Mouse (Mus musculus) hindbrain, embryonic 12.5 days (tissue): ENCODE measurements around the gene Apip. TPM values are rescaled to one million over a fixed set of nuclear protein-coding genes. Genes with fewer than 3 reads are reported as not detected.

ENCODE experiments used
- ATAC-seq: fragments of 200-750 bp; cut with Nextera tagmentation; 2 replicates; pipeline ENCODE4 v1.8.0; 2017; ENCODE audit warnings: moderate TSS enrichment; ENCODE audit not compliant: low FRiP score
- H3K27ac ChIP-seq: fragments of 300-500 bp; sonication (generic); 2 replicates; pipeline ENCODE4 v1.5.1; 2016; ENCODE audit warnings: mild to moderate bottlenecking
- H3K27me3 ChIP-seq: fragments of 300-500 bp; sonication (generic); 2 replicates; pipeline ENCODE4 v1.6.1; 2016; ENCODE audit warnings: mild to moderate bottlenecking
- H3K36me3 ChIP-seq: fragments of 300-500 bp; sonication (generic); 2 replicates; pipeline ENCODE4 v1.6.1; 2016; ENCODE audit warnings: mild to moderate bottlenecking
- H3K4me1 ChIP-seq: fragments of 300-500 bp; sonication (generic); 2 replicates; pipeline ENCODE4 v1.6.1; 2016
- H3K4me2 ChIP-seq: fragments of 300-500 bp; sonication (generic); replicated peaks from 2 replicates; pipeline ENCODE4 v1.6.1; 2016; ENCODE audit warnings: mild to moderate bottlenecking
- H3K4me3 ChIP-seq: fragments of 300-500 bp; sonication (generic); 2 replicates; pipeline ENCODE4 v1.5.1; 2016; ENCODE audit warnings: mild to moderate bottlenecking
- H3K9ac ChIP-seq: fragments of 300-500 bp; sonication (generic); 2 replicates; pipeline ENCODE4 v1.6.1; 2016; ENCODE audit warnings: mild to moderate bottlenecking, moderate library complexity
- H3K9me3 ChIP-seq: fragments of 300-500 bp; sonication (generic); replicated peaks from 2 replicates; pipeline ENCODE4 v1.6.1; 2016; ENCODE audit warnings: mild to moderate bottlenecking
- WGBS: fragments of 180-500 bp; shearing (Covaris S2); methylation state at CpG from one replicate; pipeline ENCODE4 v1.1.7; 2016; 5-methylcytosine and 5-hydroxymethylcytosine counted together
- polyA plus RNA-seq: library from polyadenylated mRNA; unstranded; fragments of >200 nt; fragmentation: Nextera tagmentation; extraction: Ambion mirVana; gene quantifications from 2 replicates; pipeline ENCODE4 v1.2.1, GENCODE M21; 2016

The Apip gene
- polyA plus RNA-seq = 58.6 and 59.7 TPM in 2 replicates

DNA sequence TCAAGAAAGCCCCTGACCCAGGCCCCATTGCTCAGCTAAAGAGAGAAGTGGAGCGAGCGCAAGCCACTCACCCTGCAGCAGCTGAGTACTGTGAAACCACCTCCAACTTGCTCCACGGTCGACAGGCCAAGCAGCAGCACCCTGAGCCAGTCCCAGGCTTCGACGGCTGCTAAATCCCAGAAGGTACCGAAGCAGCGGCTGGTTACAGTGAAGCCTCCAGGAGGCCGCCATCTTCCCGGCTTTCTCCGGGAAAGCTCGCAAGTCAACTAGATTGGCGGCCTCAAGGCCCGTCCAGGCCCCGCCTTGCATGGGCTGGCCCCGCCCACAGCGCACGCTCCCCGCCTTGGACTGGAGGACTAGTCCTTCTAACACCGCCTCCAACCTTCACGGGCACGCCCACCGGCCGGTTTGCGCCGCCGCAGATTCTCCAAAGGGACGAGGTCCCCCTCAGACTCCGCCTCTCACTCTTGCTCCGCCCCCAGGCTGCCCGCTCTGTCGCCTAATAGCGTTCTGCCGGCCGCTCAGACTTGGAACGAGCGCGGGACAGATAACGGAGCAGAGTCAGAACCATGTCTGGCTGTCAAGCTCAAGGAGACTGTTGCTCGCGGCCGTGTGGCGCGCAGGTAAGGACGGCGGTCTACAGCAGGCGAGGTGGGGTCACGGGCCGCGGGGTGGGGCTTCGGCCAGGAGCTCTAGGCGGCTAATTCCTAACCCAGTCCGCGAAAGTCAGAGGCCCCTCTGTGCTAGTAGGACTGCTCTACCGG lies at the start of gene Apip, which contains the start of gene Pdhx:
Gene Apip (plus strand): TSS at position 457 of the 764 bp plus-strand sequence.
Gene Pdhx (minus strand): TSS at position 295 of the 764 bp plus-strand sequence.
- ATAC-seq = peak; percentile 100
- Histone ChIP-seq H3K27ac (peak within 1 kb of the TSS; percentile 73), H3K4me1 (peaks cover 14% of the 10 kb centered on the region), H3K4me2 (peak within 1 kb of the TSS; percentile 64), H3K9me3 (no peaks in the 10 kb centered on the region), H3K27me3 (no peaks in the 10 kb centered on the region), H3K9ac (peak within 1 kb of the TSS; percentile 70), H3K4me3 (peak within 1 kb of the TSS; percentile 59), H3K36me3 (no peaks in the 10 kb centered on the region; the same call in 1 of the 2 replicates)
- under 1% methylated on average over 55 of the region's 55 CpGs for WGBS

GRCm38 (mm10) chr2:103037831-103038230 lies 35.6 kb upstream of the Apip start:
- Histone ChIP-seq H3K36me3 (peaks cover 7% of the 10 kb centered on the region; the same call in 1 of the 2 replicates), H3K27ac (no peak overlapping the region), H3K9ac (no peak overlapping the region), H3K4me3 (no peak overlapping the region), H3K27me3 (no peaks in the 10 kb centered on the region), H3K4me2 (no peak overlapping the region), H3K9me3 (no peaks in the 10 kb centered on the region), H3K4me1 (no peaks in the 10 kb centered on the region)
- 91% methylated on average over 4 of the region's 4 CpGs for WGBS
- no peak for ATAC-seq

GRCm38 (mm10) chr2:103040896-103041295 lies 32.6 kb upstream of the Apip start:
- Histone ChIP-seq H3K9me3 (no peaks in the 10 kb centered on the region), H3K9ac (no peak overlapping the region), H3K36me3 (peaks cover 4% of the 10 kb centered on the region; the same call in 1 of the 2 replicates), H3K27ac (no peak overlapping the region), H3K4me3 (no peak overlapping the region), H3K4me1 (no peaks in the 10 kb centered on the region), H3K4me2 (no peak overlapping the region), H3K27me3 (no peaks in the 10 kb centered on the region)
- 84% methylated on average over 8 of the region's 8 CpGs for WGBS
- no peak for ATAC-seq

GRCm38 (mm10) chr2:103045286-103045685 lies 28.2 kb upstream of the Apip start:
- 0 out of 2 replicates have a peak, but pooled peaks cover 3% of the 10 kb centered on the region for H3K4me1 ChIP-seq
- ATAC-seq = no peak
- H3K9ac ChIP-seq = no peak overlapping the region
- no peak overlapping the region for H3K27ac ChIP-seq
- no peak overlapping the region for H3K4me3 ChIP-seq
- no peak overlapping the region for H3K4me2 ChIP-seq
- no peaks in the 10 kb centered on the region for H3K27me3 ChIP-seq
- no peaks in the 10 kb centered on the region for H3K9me3 ChIP-seq
- WGBS = 86% methylated on average over 2 of the region's 2 CpGs
- peaks cover 2% of the 10 kb centered on the region; the same call in 1 of the 2 replicates for H3K36me3 ChIP-seq

DNA sequence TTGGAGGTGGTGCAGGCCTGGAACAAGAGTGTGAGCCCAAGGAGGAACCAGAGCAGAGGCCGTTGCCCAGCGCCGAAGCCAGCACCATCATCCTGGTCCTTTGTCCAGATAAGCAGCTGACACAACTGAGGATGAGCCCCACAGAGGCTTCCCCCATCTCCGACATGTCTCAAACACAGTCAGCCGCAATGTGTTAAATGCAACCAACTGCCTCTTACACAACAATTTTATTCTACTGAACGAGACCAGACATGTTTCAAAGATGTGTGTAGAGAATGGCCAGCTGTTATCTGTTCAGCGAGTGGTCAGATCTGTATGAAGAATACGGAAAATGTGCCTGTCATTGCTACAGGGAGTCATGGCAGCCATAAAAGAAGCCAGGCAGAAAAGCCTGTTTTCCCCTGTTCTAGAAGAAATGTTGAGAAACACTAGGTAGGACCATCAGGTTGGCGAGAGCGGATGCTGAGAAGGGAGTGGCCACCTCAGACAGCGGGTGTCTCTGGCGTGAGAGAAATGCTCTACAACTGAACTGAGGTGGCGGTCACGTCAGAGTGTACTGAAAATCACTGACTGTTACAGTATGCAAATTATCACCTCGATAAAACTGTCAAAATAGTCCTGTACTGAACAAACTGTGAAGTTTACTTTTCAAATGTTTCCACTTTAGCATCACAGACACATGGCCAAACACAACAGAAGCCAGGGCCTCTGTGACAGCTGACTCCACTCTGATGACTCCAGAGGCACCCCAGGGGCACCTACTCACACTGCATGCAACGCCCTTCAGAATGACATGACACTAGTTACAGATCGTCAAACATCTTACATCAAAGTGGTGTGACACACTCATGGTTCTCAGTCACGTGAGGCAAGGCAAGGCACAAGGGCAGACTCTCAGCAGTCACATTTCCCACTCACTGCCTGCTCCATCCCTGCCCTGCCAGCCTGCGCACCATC lies 21.3 kb upstream of the Apip start:
- Histone ChIP-seq H3K9me3 (no peaks in the 10 kb centered on the region), H3K9ac (no peak overlapping the region), H3K4me3 (no peak overlapping the region), H3K27me3 (no peaks in the 10 kb centered on the region), H3K27ac (no peak overlapping the region), H3K36me3 (no peaks in the 10 kb centered on the region), H3K4me2 (no peak overlapping the region), H3K4me1 (0 out of 2 replicates have a peak, but pooled peaks cover 5% of the 10 kb centered on the region)
- no peak for ATAC-seq
- WGBS = 86% methylated on average over 19 of the region's 19 CpGs

DNA sequence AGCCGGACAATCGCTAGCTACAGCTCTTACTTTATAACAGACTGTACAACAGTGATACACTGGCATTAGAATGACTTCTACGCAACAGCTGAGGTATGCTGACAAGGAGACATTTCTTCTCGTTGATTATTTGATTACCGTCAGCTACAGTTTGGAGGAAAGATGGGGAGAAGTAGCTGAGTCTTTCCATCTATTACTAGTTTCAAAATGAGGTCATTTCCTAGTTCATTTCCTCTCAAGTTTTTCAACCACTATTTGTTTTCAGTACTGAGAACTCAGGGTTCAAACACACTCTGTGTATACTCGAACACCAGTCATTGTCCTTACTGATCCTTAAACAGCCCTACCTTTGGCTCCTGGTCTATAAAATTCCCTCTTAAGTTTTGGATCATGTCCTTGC lies 17.7 kb upstream of the Apip start:
- H3K9me3 ChIP-seq = no peaks in the 10 kb centered on the region
- H3K27me3 ChIP-seq = no peaks in the 10 kb centered on the region
- no peaks in the 10 kb centered on the region for H3K4me1 ChIP-seq
- ATAC-seq = no peak
- 95% methylated on average over 6 of the region's 6 CpGs for WGBS
- H3K4me3 ChIP-seq = no peak overlapping the region
- H3K36me3 ChIP-seq = no peaks in the 10 kb centered on the region
- no peak overlapping the region for H3K4me2 ChIP-seq
- H3K27ac ChIP-seq = no peak overlapping the region
- no peak overlapping the region for H3K9ac ChIP-seq

DNA sequence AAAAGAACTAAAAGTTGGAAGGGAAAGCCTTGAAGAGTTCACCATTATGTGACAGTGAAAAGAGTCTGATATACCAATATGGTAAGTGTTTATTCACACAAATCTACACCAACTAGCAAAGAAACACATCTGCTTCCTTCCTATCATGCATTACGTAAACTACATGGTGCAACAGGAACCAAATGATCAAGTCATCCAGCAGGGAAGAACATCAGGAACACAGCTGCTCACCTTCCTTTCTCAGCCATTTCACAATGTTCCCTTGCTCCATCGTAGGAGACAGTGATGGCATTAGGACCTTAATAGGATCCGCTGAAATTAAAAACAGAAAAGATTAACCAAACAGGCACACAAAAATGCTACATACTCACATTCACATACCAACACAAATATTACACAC lies 15.2 kb upstream of the Apip start:
- no peak overlapping the region for H3K27ac ChIP-seq
- H3K4me2 ChIP-seq = no peak overlapping the region
- no peak for ATAC-seq
- peaks cover 5% of the 10 kb centered on the region; the same call in 1 of the 2 replicates for H3K4me1 ChIP-seq
- no peaks in the 10 kb centered on the region for H3K36me3 ChIP-seq
- WGBS = 96% methylated on average over 3 of the region's 3 CpGs
- no peaks in the 10 kb centered on the region for H3K27me3 ChIP-seq
- no peaks in the 10 kb centered on the region for H3K9me3 ChIP-seq
- no peak overlapping the region for H3K9ac ChIP-seq
- no peak overlapping the region for H3K4me3 ChIP-seq

- Histone ChIP-seq H3K27me3 (no peaks in the 10 kb centered on the region), H3K36me3 (no peaks in the 10 kb centered on the region), H3K9me3 (no peaks in the 10 kb centered on the region), H3K4me1 (peaks cover 5% of the 10 kb centered on the region; the same call in 1 of the 2 replicates), H3K9ac (no peak overlapping the region), H3K27ac (no peak overlapping the region), H3K4me3 (no peak overlapping the region), H3K4me2 (no peak overlapping the region)
- 46% methylated on average over 3 of the region's 3 CpGs for WGBS
- ATAC-seq = peak; percentile 43; the same call in 1 of the 2 replicates
These were observed 10.6 kb upstream of the Apip start for GRCm38 (mm10) chr2:103062865-103063264.

GRCm38 (mm10) chr2:103066683-103067551 lies 6.6 kb upstream of the Apip start:
- no peak overlapping the region for H3K4me3 ChIP-seq
- H3K4me2 ChIP-seq = no peak overlapping the region

DNA sequence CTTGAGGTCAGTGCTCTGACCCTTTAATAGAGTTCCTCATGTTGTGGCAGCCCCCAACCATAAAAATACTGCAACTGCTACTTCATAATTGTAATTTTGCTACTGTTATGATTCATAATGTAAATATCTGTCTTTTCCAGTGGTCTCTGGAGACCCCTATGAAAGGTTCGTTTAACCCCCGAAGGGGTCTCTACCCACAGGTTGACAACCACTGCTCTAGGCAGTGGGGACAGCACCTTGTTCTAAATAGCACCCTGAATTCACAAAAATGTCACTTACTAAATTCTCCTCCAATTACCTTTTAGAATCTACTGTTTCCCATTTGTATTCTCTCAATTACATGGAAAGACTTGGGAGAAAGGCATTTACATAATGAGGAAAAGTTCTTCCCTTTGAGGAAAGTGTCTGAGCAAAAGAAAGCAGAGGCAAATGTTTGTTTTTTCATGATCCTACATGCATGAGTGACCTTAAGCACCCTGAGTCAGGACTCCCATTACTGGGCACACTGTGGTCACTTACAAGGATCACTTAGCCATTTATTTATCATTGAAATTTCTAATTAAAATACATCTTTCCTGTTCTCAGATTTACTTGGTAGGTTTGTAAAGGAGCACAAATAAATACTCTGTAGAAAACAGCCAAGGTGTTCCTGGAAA lies 5.8 kb upstream of the Apip start:
- no peaks in the 10 kb centered on the region for H3K9me3 ChIP-seq
- H3K4me3 ChIP-seq = no peak overlapping the region

More at GRCm38 (mm10) chr2:103066683-103067551, 6.6 kb upstream of the Apip start:
- Histone ChIP-seq H3K36me3 (no peaks in the 10 kb centered on the region), H3K9me3 (no peaks in the 10 kb centered on the region), H3K9ac (no peak overlapping the region), H3K27me3 (no peaks in the 10 kb centered on the region), H3K4me1 (peaks cover 7% of the 10 kb centered on the region), H3K27ac (no peak overlapping the region)
- no peak for ATAC-seq
- WGBS = 83% methylated on average over 8 of the region's 8 CpGs

GRCm38 (mm10) chr2:103068602-103069001 lies 4.9 kb upstream of the Apip start:
- Histone ChIP-seq H3K9me3 (no peaks in the 10 kb centered on the region), H3K4me1 (peaks cover 9% of the 10 kb centered on the region), H3K9ac (no peak overlapping the region), H3K27me3 (no peaks in the 10 kb centered on the region), H3K4me3 (no peak overlapping the region), H3K27ac (no peak overlapping the region), H3K36me3 (no peaks in the 10 kb centered on the region), H3K4me2 (no peak overlapping the region)
- no peak for ATAC-seq
- 91% methylated on average over 1 of the region's 1 CpGs for WGBS

More for the DNA sequence above, 5.8 kb upstream of the Apip start:
- H3K27ac ChIP-seq = no peak overlapping the region
- ATAC-seq = no peak
- H3K4me1 ChIP-seq = peaks cover 14% of the 10 kb centered on the region
- no peak overlapping the region for H3K9ac ChIP-seq
- H3K4me2 ChIP-seq = no peak overlapping the region
- no peaks in the 10 kb centered on the region for H3K36me3 ChIP-seq
- WGBS = 91% methylated on average over 2 of the region's 2 CpGs
- no peaks in the 10 kb centered on the region for H3K27me3 ChIP-seq
